Mouse (Mus musculus): ENCODE data around the gene Tmem116.

Tmem116 gene

DNA sequence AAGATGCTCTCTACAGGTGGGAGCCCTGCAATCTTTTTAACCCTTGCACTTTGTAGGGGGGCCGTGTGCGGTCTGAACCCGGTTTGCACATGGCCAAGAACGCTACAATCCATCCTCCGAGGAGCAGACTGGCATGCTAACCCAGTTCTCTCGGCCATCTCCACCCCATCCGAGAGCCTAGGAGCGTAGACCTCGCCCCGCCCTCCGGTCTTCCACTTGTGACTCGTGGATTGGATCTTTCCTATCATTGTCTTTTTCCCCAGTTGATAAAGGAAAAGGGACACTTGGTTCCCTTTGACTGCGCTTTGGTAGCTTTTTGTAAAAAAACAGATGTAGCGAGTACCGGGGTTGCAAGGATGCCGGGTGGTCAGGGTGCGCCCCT is at the start of gene Tmem116:
Tmem116 (plus strand) TSS at position 250 of the 382 bp plus-strand sequence.
- DNase-seq (ENCODE audit: low read depth) = peak; percentile 56

DNA sequence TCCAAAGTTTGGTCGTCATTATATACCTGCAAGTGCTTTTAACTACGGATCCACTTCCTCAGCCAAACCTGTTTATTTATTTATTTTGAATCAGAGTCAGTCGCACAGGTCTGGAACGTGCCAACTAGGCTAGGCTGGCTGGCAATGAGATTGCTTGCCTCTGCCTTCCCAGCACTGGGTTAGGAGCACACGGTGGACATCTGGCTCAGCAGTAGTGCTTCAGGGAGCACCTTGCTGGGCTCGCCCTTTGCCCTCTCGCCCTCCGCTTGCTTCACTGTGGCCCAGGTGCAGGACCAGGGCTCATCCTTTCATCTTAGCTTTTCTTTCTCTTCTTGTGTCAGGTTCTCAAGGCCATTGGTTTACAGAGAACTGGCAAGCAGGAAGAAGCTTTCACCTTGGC is 43.8 kb upstream of the Tmem116 start:
- DNase-seq (ENCODE audit: low read depth) = no peak

DNA sequence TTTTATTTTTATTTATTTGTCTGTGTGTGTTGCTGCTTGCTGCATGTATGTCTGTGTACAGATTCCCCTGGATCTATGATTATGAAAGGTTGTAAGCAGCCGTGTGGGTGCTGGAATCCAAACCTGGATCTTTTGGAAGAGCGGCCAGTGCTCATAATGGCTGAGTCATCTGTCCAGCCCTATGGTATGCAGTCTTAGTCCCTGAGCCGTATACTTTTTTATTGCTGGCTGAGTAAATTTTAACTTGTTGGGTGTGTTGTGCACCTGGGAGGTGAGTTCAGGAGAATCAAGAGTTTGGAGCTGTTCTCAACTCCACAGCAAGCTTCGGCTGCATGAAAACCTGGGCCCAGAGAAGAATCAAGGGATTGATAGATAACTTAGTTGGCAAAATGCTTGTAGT is 40.7 kb upstream of the Tmem116 start:
- DNase-seq (ENCODE audit: low read depth) = no peak

DNA sequence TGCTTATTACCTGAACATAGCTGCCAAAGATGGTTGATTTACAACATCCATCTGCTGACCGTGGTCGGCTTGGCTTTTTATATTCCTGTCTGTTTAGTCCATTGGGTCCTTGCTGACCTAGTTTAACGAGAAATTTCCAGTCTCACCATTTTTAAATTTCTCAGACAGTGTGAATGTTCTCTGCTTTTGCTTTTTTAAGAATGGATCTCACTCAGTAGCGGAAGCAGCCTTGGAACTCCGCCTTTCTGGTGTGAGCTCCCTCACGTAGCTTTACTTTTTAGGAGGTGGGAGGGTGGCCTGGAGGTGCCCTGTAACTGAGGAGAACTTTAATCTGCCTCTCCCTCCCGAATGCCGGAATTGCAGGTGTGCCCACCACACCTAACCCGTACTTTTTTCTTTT is 31.0 kb upstream of the Tmem116 start:
- DNase-seq (ENCODE audit: low read depth) = no peak

DNA sequence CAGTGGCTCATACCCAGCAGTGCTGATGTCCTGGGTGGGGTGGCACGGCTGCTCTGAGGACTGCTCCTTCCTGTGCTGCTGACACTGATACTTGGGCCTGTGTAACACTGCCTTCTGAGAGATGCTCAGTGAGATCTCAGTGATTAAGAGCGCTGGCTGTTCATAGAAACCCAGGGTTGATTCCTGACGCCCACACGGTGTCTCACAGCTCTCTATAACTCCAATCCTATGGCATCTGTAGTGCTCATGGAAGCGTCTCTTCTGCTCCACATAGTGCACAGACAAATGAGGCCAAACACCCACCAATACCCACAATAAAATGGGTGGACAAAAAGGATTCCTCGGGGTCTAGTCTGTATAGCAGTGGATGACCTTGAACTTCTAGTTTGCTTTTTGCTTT is 28.9 kb upstream of the Tmem116 start:
- no peak for DNase-seq (ENCODE audit: low read depth)

DNA sequence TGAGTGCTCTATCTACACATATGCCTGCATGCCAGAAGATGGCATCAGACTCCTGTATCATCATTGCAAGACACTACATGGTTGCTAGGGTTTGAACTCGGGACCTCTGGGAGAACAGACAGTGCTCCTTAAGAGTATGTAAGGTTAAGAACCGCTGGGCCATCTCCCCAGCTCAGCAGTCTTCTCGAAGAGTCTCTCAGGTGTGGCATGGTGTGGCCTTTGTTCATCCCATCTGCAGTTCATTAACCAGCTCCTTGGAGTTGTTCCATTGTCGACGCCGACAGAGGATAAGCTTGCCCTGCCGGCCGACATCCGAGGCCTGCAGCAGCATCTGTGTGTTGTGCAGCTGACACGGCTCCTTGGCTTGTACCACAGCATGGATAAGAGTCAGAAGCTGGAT is 28.4 kb upstream of the Tmem116 start:
- DNase-seq (ENCODE audit: low read depth) = no peak

DNA sequence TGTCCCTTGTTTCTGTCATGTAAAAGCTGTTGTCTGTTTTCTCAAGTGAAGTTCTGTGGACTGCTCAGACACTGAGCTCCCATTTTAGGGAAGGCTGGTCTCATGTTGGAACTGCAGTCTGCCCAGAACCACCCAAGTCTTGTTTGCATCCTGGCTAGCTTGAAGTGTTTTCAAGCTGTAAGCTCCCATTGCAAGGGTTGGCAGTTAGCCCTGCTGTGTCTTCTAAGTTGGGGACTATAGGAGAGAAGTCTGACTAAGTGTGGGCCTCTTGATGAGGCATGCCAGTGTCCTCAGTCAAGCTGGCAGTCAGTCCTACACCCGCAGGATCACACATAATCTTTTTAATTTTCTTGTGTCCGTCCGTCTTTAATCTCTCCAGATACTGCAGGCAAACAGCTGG is 22.7 kb upstream of the Tmem116 start:
- DNase-seq (ENCODE audit: low read depth) = no peak

DNA sequence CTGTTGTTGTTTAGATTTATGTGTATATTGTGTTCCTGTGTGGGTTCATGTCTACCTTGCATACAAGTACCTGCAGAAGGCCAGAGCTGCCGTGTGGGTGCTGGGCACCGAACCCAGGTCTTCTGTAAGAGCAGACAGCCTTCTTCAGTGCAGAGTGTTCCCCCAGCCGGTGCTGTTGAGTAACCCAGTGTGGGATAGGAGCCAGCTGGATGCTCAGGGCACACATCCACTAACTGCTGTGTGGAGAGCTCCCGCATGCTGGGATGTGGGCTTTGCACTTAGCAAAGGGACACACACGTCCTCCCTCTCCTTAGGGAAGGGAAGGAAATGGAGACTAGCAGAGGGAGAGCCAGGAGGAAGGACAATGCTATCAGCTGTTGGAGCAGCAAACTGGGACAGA is 13.6 kb upstream of the Tmem116 start:
- DNase-seq (ENCODE audit: low read depth) = no peak

DNA sequence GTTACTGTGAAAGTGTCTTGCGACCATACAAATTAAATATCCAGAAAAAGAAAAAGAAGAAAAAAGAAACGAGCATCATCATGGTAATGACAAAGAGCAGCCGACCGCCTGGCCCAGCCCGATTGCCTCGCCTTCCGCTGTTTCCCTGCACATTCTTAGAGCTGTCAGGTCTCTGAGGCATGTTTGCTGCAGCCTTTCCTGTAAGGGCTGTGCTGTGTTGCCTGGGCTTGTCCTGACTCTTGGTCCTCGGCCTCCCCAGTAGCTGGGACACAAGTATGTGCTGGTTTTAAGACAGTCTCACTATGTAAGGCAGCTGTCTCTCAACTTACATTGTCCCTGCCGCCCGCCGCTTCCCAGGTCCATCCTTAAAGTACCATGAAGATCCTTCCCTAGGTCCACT is 12.9 kb upstream of the Tmem116 start:
- no peak for DNase-seq (ENCODE audit: low read depth)

DNA sequence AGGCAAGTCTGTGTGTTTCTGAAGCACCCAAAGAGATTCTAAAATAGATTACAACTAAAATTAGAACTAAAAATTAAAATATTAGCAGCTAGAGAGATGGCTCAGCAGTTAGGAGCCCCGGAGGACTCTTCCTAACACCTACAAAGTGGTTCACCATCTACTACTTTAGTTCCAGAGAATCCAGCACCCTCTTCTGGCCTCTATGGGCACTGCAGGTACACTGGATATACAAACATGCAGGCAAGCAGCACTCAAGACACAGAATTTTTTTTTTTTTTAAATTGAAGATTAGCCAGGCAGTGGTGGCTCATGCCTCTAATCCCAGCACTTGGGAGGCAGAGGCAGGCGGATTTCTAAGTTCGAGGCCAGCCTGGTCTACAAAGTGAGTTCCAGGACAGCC is 8.1 kb upstream of the Tmem116 start:
- DNase-seq (ENCODE audit: low read depth) = peak; percentile 74

DNA sequence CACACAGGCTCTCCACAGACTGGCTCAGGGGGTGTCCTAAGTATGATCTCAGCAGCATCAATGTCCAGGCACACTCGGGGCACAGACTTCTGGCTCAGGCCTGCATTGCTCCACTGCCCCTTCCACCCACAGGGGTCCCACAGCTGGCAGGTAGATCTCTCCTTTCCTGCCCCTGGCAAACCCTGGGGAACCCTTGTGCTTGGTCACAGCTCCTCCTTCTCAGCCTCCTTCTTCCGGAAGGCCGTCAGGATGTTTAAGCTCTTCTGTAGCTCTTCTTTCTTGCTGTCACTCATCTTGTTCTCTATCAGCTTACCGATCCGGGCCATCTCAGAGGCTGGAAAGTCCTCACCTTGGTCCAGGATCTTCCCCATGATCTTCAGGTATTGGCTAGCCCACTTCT is 6.8 kb upstream of the Tmem116 start:
- no peak for DNase-seq (ENCODE audit: low read depth)

DNA sequence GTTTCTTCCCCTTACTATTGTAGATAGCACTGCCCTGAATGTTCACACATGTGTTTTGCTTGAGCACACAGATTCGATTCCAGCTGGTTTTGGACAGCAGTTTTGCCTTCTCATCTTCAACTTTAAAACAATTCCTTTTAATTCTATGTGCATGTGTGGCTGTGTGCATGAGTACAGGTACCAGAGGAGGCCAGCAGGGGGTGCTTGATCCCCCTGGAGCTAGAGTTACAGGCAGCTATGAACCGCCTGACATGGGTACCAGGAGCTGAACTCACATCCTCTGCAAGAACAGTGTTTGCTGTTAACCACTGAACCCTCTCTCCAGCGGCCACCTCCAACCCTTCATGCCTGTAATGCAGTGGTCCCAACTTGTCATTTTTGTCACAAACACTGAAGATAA is 3.2 kb upstream of the Tmem116 start:
- peak; percentile 51 for DNase-seq (ENCODE audit: low read depth)

DNA sequence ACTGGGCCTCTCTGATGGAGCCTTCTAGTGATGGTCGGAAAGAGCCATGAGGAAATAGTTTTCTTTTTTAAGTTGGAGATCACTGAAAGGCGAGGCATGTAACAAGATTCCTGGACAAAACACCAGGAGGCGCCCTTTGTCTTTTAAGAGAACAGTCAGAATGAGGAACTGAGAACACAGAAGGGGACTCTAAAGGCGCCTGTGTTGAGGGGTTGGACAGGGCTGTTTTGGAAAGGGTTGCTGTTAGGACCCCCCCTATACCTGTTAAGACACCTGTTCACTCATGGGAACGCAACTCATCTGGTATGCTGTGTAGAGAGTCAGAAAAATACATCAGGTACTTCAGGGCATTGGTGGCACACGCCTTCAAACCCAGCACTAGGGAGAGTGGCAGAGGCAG is 1.7 kb upstream of the Tmem116 start:
- peak; percentile 87 for DNase-seq (ENCODE audit: low read depth)

DNA sequence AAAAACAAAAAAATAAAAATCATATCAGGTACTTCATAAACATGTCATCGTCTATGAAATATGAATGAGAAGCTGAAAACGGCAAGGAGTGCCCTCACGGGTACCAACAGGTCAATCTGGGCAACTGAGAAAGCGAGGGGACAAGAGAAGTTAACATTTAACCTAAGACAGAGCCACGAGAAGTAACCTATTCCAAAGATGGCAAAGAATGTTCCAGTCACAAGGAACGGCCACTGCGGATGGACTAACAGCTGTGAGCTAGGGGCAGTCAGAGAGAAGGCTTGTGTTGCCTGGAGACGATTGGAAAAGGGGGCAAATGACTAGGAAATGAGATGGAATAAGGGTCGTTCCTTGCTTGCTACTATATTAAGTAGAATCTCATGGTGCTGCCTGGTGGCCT is 1.2 kb upstream of the Tmem116 start:
- DNase-seq (ENCODE audit: low read depth) = no peak

DNA sequence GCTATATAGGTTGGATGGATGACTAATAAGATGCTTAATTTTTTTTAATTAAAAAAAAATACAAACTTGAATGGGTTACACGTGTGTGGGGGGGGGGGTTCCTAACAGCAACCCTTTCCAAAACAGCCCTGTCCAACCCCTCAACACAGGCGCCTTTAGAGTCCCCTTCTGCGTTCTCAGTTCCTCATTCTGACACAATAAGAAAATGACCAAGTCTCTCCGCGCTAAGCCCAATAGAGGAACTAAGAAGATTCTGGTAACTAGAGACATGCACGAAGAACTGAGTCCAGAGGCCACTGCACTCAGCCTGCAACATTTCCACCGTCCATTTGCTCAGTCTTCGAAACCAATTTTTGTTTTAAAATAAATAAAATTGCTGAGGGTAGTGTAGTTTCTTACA is 490 bp upstream of the Tmem116 start:
- peak; percentile 85 for DNase-seq (ENCODE audit: low read depth)

DNA sequence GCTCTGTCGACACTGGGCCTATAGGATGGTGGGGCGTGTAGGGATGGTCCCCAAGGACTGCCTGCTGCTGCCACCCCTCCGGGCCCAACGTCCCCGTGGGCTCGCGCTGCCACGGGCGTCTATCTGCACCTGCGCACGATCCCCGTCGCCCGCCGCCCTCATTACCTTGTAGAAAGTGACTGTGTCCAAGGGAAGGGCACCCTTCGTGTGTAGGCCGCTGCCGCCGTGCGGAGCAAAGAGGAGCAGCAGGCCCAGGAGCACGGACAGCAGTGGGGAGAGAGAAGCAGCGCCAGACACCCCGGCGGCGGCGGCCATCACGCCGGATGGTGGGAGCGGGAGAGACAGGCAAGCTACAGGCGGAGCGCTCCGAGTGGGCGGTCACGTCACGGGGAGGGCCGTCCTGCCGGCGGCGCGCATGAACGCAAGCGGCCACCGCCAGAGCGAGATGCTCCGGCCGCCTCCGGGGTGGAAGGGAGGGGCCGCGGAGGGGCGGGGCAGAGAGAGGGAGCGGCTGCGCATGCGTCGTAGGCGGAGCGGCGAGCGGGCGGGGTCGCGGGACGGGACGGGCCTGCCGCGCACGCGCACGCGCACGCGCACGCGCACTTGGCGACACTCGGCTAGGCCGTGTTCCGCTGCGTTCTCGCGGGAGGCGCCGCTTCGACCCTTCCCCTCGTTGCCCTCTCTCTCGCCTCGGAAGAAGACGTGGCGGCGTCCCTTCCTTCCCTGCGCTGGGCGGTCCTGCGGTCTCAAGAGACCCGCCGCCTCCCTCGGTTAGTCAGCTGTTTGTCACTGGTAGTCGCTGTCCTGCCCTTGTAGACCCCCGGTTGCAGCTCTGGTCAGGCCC is 555 bp downstream of the Tmem116 start, which contains the start of gene Erp29:
Erp29 (minus strand) TSS at position 481 of the 844 bp plus-strand sequence.
- peak; percentile 94 for DNase-seq (ENCODE audit: low read depth)

DNA sequence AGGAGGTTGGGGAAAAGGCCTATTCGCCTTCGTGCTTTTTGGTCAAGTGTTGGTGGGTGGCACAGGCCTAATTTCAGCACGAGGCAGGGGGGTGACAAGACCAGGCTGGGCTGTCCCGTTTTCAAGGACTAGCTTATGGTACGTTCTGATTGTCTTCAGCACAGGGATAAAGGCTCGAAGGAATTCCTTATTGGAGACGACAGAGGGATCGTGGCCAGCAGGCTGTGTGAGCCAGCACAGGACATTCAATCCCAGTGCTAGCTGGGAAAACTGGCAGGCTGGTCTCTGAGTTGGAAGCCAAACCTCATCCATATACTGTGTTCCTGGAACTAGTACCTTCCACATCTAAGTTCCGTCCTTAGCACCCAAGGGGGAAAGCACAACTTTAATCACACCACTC is 1.2 kb downstream of the Tmem116 start:
- DNase-seq (ENCODE audit: low read depth) = no peak

DNA sequence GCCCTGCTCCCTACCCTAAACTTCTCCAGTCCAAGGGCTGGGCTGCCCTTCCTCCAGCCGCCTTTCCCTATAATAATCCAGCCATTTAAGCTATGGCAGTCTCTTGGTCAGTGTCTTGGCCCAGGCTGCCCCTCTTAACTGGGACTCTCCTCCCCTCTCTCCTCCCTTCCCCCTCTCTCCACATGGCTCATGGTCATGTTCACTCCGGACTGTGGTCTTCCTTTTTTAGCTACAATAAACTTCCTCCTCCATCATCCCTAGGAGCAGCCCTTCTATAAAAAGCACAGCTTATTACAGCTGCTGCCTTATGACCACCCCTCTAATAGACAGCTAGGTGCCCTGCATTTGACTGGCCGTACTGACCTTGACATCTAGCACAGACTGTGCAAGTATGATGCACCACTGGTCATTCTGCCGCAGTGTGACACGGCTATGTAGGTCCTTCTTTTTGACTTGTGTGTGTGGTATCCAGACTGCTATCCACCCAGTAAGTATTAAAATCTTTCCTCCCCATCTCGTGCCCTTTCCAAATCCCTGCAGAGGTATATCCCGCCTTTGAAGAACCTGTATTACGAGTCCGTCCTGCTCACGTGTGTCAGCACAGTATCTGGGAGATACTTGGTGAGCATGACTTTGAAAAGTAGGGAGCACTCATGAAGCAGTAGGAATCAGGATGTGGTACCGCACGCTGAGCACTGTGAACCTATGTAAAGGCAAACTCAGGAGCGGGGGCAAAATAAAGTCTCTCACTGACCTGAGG is 2.2 kb downstream of the Tmem116 start:
- DNase-seq (ENCODE audit: low read depth) = no peak

DNA sequence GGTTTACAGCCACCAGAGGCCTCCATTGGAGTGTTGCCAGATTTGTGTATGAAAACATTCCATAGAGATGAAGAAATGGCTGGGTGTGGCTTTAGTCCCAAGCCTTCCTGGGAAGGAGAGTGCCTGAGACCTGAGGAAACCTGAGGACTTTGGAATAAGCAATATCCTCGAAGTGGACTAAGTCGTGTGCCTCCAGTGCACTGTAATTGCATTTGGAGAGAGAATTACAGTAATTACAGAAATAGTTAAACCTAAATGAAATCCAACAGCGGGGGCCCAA is 2.8 kb downstream of the Tmem116 start:
- no peak for DNase-seq (ENCODE audit: low read depth)

DNA sequence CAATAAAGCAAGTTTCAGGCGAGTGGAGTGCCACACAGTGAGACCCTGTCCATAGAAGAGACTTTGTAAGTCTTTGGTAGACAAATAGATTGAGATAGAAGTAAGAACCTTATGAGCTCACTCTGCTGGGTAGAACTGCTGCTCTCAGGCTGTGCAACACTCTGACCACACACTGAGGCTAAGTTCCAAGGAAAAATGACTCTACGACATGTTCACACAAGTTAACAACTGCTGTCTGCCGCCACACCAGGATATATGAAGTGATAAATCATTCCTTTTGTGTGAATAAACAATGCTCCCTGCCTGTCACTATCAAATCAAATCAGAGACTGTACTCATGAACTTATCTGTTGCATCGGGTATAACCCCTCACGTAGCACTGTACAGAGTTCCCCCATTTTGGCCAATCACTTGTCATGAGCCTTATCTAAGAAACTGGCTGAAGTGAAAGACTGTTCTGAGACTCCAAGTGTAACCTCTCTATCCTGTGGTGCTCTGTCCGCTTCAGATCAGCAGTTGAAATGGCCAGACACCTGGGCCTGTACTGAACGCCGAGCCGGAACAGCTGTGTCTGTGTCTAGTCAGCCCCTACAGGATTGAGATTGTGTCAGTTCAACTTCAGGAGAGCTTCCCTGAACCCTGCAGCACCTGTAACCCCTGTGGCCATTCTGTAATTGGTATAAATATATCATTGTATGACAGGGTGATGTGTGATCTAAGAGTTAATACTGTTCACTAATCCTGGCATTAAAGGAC is 4.0 kb downstream of the Tmem116 start:
- DNase-seq (ENCODE audit: low read depth) = no peak

DNA sequence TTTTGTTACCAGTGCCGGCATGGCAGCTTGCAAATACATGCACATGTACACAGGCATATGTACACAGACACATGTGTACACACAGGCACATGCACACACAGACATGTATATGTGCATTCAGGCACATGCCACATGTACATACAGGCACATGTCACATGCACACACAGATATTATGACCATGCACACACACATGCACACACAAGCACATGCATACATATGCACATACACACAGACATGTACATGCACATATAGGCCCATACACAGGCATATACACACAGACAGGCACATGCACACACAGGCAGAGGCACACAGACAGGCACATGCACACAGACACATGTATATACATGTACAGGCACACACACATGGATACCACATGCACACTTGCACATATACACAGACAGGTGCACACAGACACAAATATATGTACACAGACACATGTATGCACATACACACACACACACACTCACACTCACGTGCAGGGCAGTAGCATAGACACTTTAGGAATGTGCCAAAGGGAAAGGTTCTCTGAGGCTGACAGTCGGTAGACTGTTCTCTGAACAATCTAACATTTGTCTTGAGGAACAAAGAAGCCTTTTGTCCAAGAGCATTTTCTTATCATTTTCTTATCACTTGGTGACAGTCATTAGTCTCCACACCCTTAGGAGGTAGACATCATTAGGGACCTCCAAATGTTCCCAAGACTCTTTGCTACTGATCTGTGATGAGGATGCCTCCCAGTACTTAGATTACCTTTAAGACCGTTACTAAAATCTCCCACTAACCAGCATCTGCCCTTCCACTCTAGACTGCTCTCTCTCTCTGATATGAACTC is 9.9 kb downstream of the Tmem116 start:
- DNase-seq (ENCODE audit: low read depth) = no peak

DNA sequence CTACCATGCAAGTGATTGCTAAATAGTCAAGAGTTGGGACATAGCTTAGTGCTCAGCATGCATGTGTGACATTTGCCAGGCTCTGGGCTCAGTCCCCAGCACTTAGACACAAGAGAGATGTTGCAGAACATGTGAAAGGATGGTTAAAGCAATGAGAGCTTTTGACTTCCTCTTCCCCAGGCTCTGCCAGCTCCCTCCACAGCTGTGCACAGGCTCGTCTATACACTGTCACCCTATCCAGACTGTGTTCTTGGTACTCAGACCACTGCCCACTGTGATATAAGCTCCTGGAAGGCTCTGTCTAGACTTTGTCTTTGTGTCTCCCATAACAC is 10.4 kb downstream of the Tmem116 start:
- no peak for DNase-seq (ENCODE audit: low read depth)

Data from 416B (cell line).